Mouse (Mus musculus): ENCODE data around the gene B630019K06Rik. TPM values are rescaled to one million over a fixed set of nuclear protein-coding genes. Genes with fewer than 3 reads are reported as not detected.
A peak's percentile ranks its signal among the peaks of the same experiment; 100 is the strongest.

The B630019K06Rik gene
- total and polyA plus RNA-seq, 3 experiments: 0.03 TPM; not detected in 2

GRCm38 (mm10) chrX:8852486-8852885 lies 39.7 kb upstream of the B630019K06Rik start:
- Histone ChIP-seq H3K9me3 (replicated peaks; ENCODE audit: insufficient read depth, low read length) (no peaks in the 10 kb centered on the region), H3K79me2 (ENCODE audit: control insufficient read depth, insufficient read depth, low read length, poor library complexity) (peaks cover 2% of the 10 kb centered on the region; the same call in 1 of the 2 replicates), H3K9ac (ENCODE audit: control insufficient read depth, low read depth, low read length, poor library complexity, severe bottlenecking) (peak overlapping the region; percentile 77), H3K27me3 (ENCODE audit: control insufficient read depth in 1 of 2, insufficient read depth in 2 of 2, low read length in 2 of 2) (no peaks in the 10 kb centered on the region), H3K36me3 (ENCODE audit: control insufficient read depth in 1 of 2, insufficient read depth in 2 of 2, low read length in 2 of 2) (no peaks in the 10 kb centered on the region), H3K4me1 (ENCODE audit: control insufficient read depth in 1 of 2, insufficient read depth in 2 of 2, low read length in 2 of 2) (no peaks in the 10 kb centered on the region), H3K4me3 (ENCODE audit: control insufficient read depth in 1 of 2, insufficient read depth in 1 of 2, low read depth in 2 of 2, low read length in 2 of 2) (peak overlapping the region; percentile 64 to 72), H3K27ac (ENCODE audit: control insufficient read depth, low read depth, low read length) (peak overlapping the region; percentile 78)
- DNase-seq (ENCODE audit: low read depth, low spot score): peak; percentile 83
- no peak for TF ChIP-seq GATA1 (IDR thresholded peaks at IDR 0.05; ENCODE audit: low read depth, low read length)
- TF ChIP-seq ZKSCAN1 (IDR thresholded peaks at IDR 0.05; ENCODE audit: low read depth, low read length): no peak
- peak; percentile 42; the same call in 1 of the 2 replicates for TF ChIP-seq HCFC1 (IDR thresholded peaks at IDR 0.05; ENCODE audit: low read depth, low read length)
- no peak for TF ChIP-seq ZMIZ1 (IDR thresholded peaks at IDR 0.05; ENCODE audit: low read depth, low read length)
- TF ChIP-seq E2F4 (IDR thresholded peaks at IDR 0.05; ENCODE audit: borderline replicate concordance, low read depth, low read length): no peak
- no peak for TF ChIP-seq MAZ (IDR thresholded peaks at IDR 0.05; ENCODE audit: low read depth, low read length)
- no peak for TF ChIP-seq RAD21 (IDR thresholded peaks at IDR 0.05; ENCODE audit: low read depth, low read length)
- TF ChIP-seq BHLHE40 (IDR thresholded peaks at IDR 0.05; ENCODE audit: borderline replicate concordance, low read depth, low read length): no peak
- TF ChIP-seq USF2 (IDR thresholded peaks at IDR 0.05; ENCODE audit: borderline replicate concordance in 1 of 2, insufficient read depth in 1 of 2, low read depth in 1 of 2, low read length in 2 of 2): no peak
- TF ChIP-seq SIN3A (IDR thresholded peaks at IDR 0.05; ENCODE audit: low read length): peak; percentile 43; the same call in 1 of the 2 replicates
- TF ChIP-seq KAT2A (conservative IDR thresholded peaks at IDR 0.05; ENCODE audit: low read depth, low read length): no peak
- no peak for TF ChIP-seq JUND (IDR thresholded peaks at IDR 0.05; ENCODE audit: low read depth, low read length)
- TF ChIP-seq SMC3 (IDR thresholded peaks at IDR 0.05; ENCODE audit: low read depth, low read length): no peak
- no peak for TF ChIP-seq POLR2AphosphoS5 (IDR thresholded peaks at IDR 0.05; ENCODE audit: borderline replicate concordance, low read depth, low read length)
- TF ChIP-seq UBTF (IDR thresholded peaks at IDR 0.05; ENCODE audit: borderline replicate concordance, insufficient read depth, low read depth, low read length): no peak
- TF ChIP-seq TCF12 (IDR thresholded peaks at IDR 0.05; ENCODE audit: low read depth, low read length): no peak
- no peak for TF ChIP-seq CTCF (IDR thresholded peaks at IDR 0.05 in 2 of 3, conservative IDR thresholded peaks at IDR 0.05 in 1 of 3; ENCODE audit: control insufficient read depth in 1 of 3, insufficient read depth in 1 of 3, low read depth in 2 of 3, low read length in 3 of 3, poor library complexity in 1 of 3, severe bottlenecking in 1 of 3)
- 0 out of 2 replicates have a peak, but pooled peaks have one; percentile 14 for TF ChIP-seq USF1 (IDR thresholded peaks at IDR 0.05; ENCODE audit: low read depth, low read length)
- TF ChIP-seq MAFK (IDR thresholded peaks at IDR 0.05; ENCODE audit: borderline replicate concordance, low read depth, low read length): no peak
- TF ChIP-seq ZC3H11A (IDR thresholded peaks at IDR 0.05; ENCODE audit: low read depth, low read length): no peak
- no peak for TF ChIP-seq EP300 (IDR thresholded peaks at IDR 0.05; ENCODE audit: low read depth in 1 of 2, low read length in 2 of 2)
- TF ChIP-seq ETS1 (IDR thresholded peaks at IDR 0.05; ENCODE audit: low read depth, low read length): 0 out of 2 replicates have a peak, but pooled peaks have one; percentile 21
- peak in 1 of 2 experiments; percentile 53; a peak in 1 of 4 replicates for TF ChIP-seq POLR2A (IDR thresholded peaks at IDR 0.05; ENCODE audit: control insufficient read depth in 1 of 2, insufficient read depth in 1 of 2, low read depth in 1 of 2, low read length in 2 of 2, poor library complexity in 1 of 2)
- no peak for TF ChIP-seq NELFE (IDR thresholded peaks at IDR 0.05; ENCODE audit: low read depth, low read length)
- no peak; the same call in 1 of the 2 replicates for TF ChIP-seq MAX (IDR thresholded peaks at IDR 0.05; ENCODE audit: low read length)
- no peak for TF ChIP-seq RCOR1 (IDR thresholded peaks at IDR 0.05; ENCODE audit: low read depth, low read length)
- no peak for TF ChIP-seq ZNF384 (IDR thresholded peaks at IDR 0.05; ENCODE audit: low read depth, low read length)
- no peak for TF ChIP-seq TAL1 (IDR thresholded peaks at IDR 0.05; ENCODE audit: low read length)
- no peak for TF ChIP-seq MEF2A (IDR thresholded peaks at IDR 0.05; ENCODE audit: extremely low read depth, insufficient replicate concordance, low read depth, low read length, poor library complexity, severe bottlenecking)
- TF ChIP-seq MYC (IDR thresholded peaks at IDR 0.05; ENCODE audit: low read depth, low read length): no peak
- TF ChIP-seq MXI1 (IDR thresholded peaks at IDR 0.05; ENCODE audit: low read depth, low read length): peak; percentile 43; the same call in 1 of the 2 replicates
- TF ChIP-seq ELF1 (IDR thresholded peaks at IDR 0.05; ENCODE audit: low read depth, low read length): 0 out of 2 replicates have a peak, but pooled peaks have one; percentile 14
- 0 out of 2 replicates have a peak, but pooled peaks have one; percentile 21 for TF ChIP-seq TBP (IDR thresholded peaks at IDR 0.05; ENCODE audit: low read depth, low read length)
- peak; percentile 67 for TF ChIP-seq CHD2 (IDR thresholded peaks at IDR 0.05; ENCODE audit: low read length)
- no peak for TF ChIP-seq CHD1 (IDR thresholded peaks at IDR 0.05; ENCODE audit: low read depth, low read length)
- TF ChIP-seq NRF1 (IDR thresholded peaks at IDR 0.05; ENCODE audit: insufficient read depth, low read depth, low read length, poor library complexity, severe bottlenecking): peak; percentile 73
- no peak for TF ChIP-seq GABPA (IDR thresholded peaks at IDR 0.05; ENCODE audit: low read depth, low read length)
